Mouse (Mus musculus): ENCODE measurements around the gene Vti1a. TPM values are rescaled to one million over a fixed set of nuclear protein-coding genes. Genes with fewer than 3 reads are reported as not detected.
A peak's percentile ranks its signal among the peaks of the same experiment; 100 is the strongest.

Vti1a gene
- polyA plus RNA-seq, 1 experiment from 2014 or later: 24.2 TPM

GRCm38 (mm10) chr19:55507748-55508147 lies 191.7 kb downstream of the Vti1a start:
- 54% methylated on average over 16 of the region's 16 CpGs for WGBS

DNA sequence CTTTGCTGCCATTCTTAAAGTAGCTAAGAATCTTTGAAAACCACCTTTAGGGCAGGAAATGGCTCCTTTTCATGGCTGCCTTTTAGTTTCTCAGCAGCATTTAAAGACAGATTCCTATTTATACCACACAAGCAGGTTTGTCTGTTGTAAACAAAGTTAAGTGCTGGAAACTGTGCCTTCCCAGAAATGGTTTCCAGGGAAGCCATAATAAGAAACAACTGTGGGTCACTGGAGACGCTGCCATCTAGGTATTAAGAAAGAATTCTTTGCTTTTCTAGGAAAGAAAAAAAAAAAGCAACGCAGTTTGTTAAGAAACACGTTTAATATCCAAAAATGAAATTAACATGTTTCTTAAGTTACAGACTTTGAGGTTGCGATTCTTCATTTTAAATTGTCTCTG lies 192.1 kb downstream of the Vti1a start:
- WGBS: 59% methylated on average over 4 of the region's 4 CpGs
- DNase-seq (ENCODE audit: low spot score) (no peak), ATAC-seq (ENCODE audit: insufficient number of reproducible peaks, low FRiP score, low TSS enrichment, low read depth) (no peak)
- Histone ChIP-seq H3K9me3 (ENCODE audit: control insufficient read depth, low read length) (no peaks in the 10 kb centered on the region), H3K27ac (replicated peaks; ENCODE audit: low read depth, low read length) (peak overlapping the region; percentile 48; the same call in 1 of the 2 replicates), H3K36me3 (ENCODE audit: control insufficient read depth, insufficient read depth, low read length) (no peaks in the 10 kb centered on the region), H3K27me3 (ENCODE audit: control insufficient read depth, insufficient read depth, low read length) (no peaks in the 10 kb centered on the region), H3K9ac (ENCODE audit: low read length) (no peak overlapping the region), H3K4me3 (ENCODE audit: low read depth, low read length) (no peak overlapping the region), H3K4me2 (ENCODE audit: low read depth, severe bottlenecking) (no peak overlapping the region), H3K4me1 (ENCODE audit: control insufficient read depth, insufficient read depth, low read length) (peaks cover 12% of the 10 kb centered on the region)

More at GRCm38 (mm10) chr19:55507748-55508147, 191.7 kb downstream of the Vti1a start:
- no peak for DNase-seq (ENCODE audit: low spot score)
- no peak overlapping the region for H3K4me2 ChIP-seq (ENCODE audit: low read depth, severe bottlenecking)
- H3K27ac ChIP-seq (replicated peaks; ENCODE audit: low read depth, low read length): peak overlapping the region; percentile 48; the same call in 1 of the 2 replicates
- H3K36me3 ChIP-seq (ENCODE audit: control insufficient read depth, insufficient read depth, low read length): no peaks in the 10 kb centered on the region
- H3K4me1 ChIP-seq (ENCODE audit: control insufficient read depth, insufficient read depth, low read length): peaks cover 12% of the 10 kb centered on the region
- H3K27me3 ChIP-seq (ENCODE audit: control insufficient read depth, insufficient read depth, low read length): no peaks in the 10 kb centered on the region
- H3K9me3 ChIP-seq (ENCODE audit: control insufficient read depth, low read length): no peaks in the 10 kb centered on the region
- ATAC-seq (ENCODE audit: insufficient number of reproducible peaks, low FRiP score, low TSS enrichment, low read depth): no peak
- H3K4me3 ChIP-seq (ENCODE audit: low read depth, low read length): no peak overlapping the region
- no peak overlapping the region for H3K9ac ChIP-seq (ENCODE audit: low read length)

GRCm38 (mm10) chr19:55508965-55509364 lies 192.9 kb downstream of the Vti1a start:
- Histone ChIP-seq H3K36me3 (ENCODE audit: control insufficient read depth, insufficient read depth, low read length) (no peaks in the 10 kb centered on the region), H3K27ac (replicated peaks; ENCODE audit: low read depth, low read length) (no peak overlapping the region), H3K4me3 (ENCODE audit: low read depth, low read length) (no peak overlapping the region), H3K27me3 (ENCODE audit: control insufficient read depth, insufficient read depth, low read length) (no peaks in the 10 kb centered on the region), H3K4me2 (ENCODE audit: low read depth, severe bottlenecking) (no peak overlapping the region), H3K4me1 (ENCODE audit: control insufficient read depth, insufficient read depth, low read length) (peaks cover 12% of the 10 kb centered on the region), H3K9ac (ENCODE audit: low read length) (no peak overlapping the region), H3K9me3 (ENCODE audit: control insufficient read depth, low read length) (no peaks in the 10 kb centered on the region)
- no peak for DNase-seq (ENCODE audit: low spot score)
- no peak for ATAC-seq (ENCODE audit: insufficient number of reproducible peaks, low FRiP score, low TSS enrichment, low read depth)
- WGBS: 44% methylated on average over 5 of the region's 5 CpGs

GRCm38 (mm10) chr19:55509618-55510017 lies 193.5 kb downstream of the Vti1a start:
- Histone ChIP-seq H3K27ac (replicated peaks; ENCODE audit: low read depth, low read length) (no peak overlapping the region), H3K4me3 (ENCODE audit: low read depth, low read length) (no peak overlapping the region), H3K4me2 (ENCODE audit: low read depth, severe bottlenecking) (no peak overlapping the region), H3K27me3 (ENCODE audit: control insufficient read depth, insufficient read depth, low read length) (no peaks in the 10 kb centered on the region), H3K9ac (ENCODE audit: low read length) (no peak overlapping the region), H3K4me1 (ENCODE audit: control insufficient read depth, insufficient read depth, low read length) (peaks cover 12% of the 10 kb centered on the region), H3K9me3 (ENCODE audit: control insufficient read depth, low read length) (no peaks in the 10 kb centered on the region), H3K36me3 (ENCODE audit: control insufficient read depth, insufficient read depth, low read length) (no peaks in the 10 kb centered on the region)
- 97% methylated on average over 8 of the region's 8 CpGs for WGBS
- DNase-seq (ENCODE audit: low spot score) (no peak), ATAC-seq (ENCODE audit: insufficient number of reproducible peaks, low FRiP score, low TSS enrichment, low read depth) (no peak)

- DNase-seq (ENCODE audit: low spot score): no peak
- Histone ChIP-seq H3K4me1 (ENCODE audit: control insufficient read depth, insufficient read depth, low read length) (peaks cover 5% of the 10 kb centered on the region; the same call in 1 of the 2 replicates), H3K9me3 (ENCODE audit: control insufficient read depth, low read length) (no peaks in the 10 kb centered on the region), H3K9ac (ENCODE audit: low read length) (no peak overlapping the region), H3K27me3 (ENCODE audit: control insufficient read depth, insufficient read depth, low read length) (no peaks in the 10 kb centered on the region), H3K36me3 (ENCODE audit: control insufficient read depth, insufficient read depth, low read length) (no peaks in the 10 kb centered on the region), H3K27ac (replicated peaks; ENCODE audit: low read depth, low read length) (no peak overlapping the region), H3K4me2 (ENCODE audit: low read depth, severe bottlenecking) (no peak overlapping the region), H3K4me3 (ENCODE audit: low read depth, low read length) (no peak overlapping the region)
- WGBS: 80% methylated on average over 4 of the region's 4 CpGs
- ATAC-seq (ENCODE audit: insufficient number of reproducible peaks, low FRiP score, low TSS enrichment, low read depth): no peak
Measured at GRCm38 (mm10) chr19:55513941-55514340, 197.8 kb downstream of the Vti1a start.

DNA sequence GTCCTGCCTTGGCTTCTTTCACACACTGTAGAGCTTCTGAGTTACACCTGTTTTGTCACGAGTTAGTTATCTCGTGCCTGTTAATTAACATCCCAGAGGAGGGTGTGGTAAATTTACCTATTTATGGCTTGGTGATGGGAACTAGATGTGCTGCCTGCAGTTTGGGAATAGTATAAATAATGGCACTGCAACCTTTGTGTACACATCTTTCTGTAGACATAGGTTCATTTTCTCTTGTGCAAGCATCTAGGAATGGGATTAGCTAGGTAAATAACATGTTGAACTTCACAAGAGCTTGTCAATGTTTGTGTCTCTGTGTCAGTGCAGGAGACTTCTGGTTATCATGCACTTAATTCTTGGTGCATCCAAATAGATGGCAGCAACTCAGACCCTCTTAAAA lies 204.1 kb downstream of the Vti1a start:
- ATAC-seq (ENCODE audit: insufficient number of reproducible peaks, low FRiP score, low TSS enrichment, low read depth) (no peak), DNase-seq (ENCODE audit: low spot score) (no peak)
- no peak overlapping the region for H3K27ac ChIP-seq (replicated peaks; ENCODE audit: low read depth, low read length)
- no peaks in the 10 kb centered on the region for H3K36me3 ChIP-seq (ENCODE audit: control insufficient read depth, insufficient read depth, low read length)
- H3K4me3 ChIP-seq (ENCODE audit: low read depth, low read length): no peak overlapping the region
- WGBS: 67% methylated on average over 2 of the region's 2 CpGs
- no peaks in the 10 kb centered on the region for H3K9me3 ChIP-seq (ENCODE audit: control insufficient read depth, low read length)
- H3K9ac ChIP-seq (ENCODE audit: low read length): no peak overlapping the region
- H3K4me2 ChIP-seq (ENCODE audit: low read depth, severe bottlenecking): no peak overlapping the region
- H3K4me1 ChIP-seq (ENCODE audit: control insufficient read depth, insufficient read depth, low read length): peaks cover 21% of the 10 kb centered on the region
- no peaks in the 10 kb centered on the region for H3K27me3 ChIP-seq (ENCODE audit: control insufficient read depth, insufficient read depth, low read length)

- no peak for DNase-seq (ENCODE audit: low spot score)
- Histone ChIP-seq H3K4me3 (ENCODE audit: low read depth, low read length) (no peak overlapping the region), H3K4me1 (ENCODE audit: control insufficient read depth, insufficient read depth, low read length) (peaks cover 29% of the 10 kb centered on the region), H3K9me3 (ENCODE audit: control insufficient read depth, low read length) (no peaks in the 10 kb centered on the region), H3K27me3 (ENCODE audit: control insufficient read depth, insufficient read depth, low read length) (no peaks in the 10 kb centered on the region), H3K27ac (replicated peaks; ENCODE audit: low read depth, low read length) (no peak overlapping the region), H3K4me2 (ENCODE audit: low read depth, severe bottlenecking) (no peak overlapping the region), H3K9ac (ENCODE audit: low read length) (no peak overlapping the region), H3K36me3 (ENCODE audit: control insufficient read depth, insufficient read depth, low read length) (no peaks in the 10 kb centered on the region)
- WGBS: 71% methylated on average over 9 of the region's 9 CpGs
- ATAC-seq (ENCODE audit: insufficient number of reproducible peaks, low FRiP score, low TSS enrichment, low read depth): no peak
Measured at GRCm38 (mm10) chr19:55523340-55523739, 207.2 kb downstream of the Vti1a start.

DNA sequence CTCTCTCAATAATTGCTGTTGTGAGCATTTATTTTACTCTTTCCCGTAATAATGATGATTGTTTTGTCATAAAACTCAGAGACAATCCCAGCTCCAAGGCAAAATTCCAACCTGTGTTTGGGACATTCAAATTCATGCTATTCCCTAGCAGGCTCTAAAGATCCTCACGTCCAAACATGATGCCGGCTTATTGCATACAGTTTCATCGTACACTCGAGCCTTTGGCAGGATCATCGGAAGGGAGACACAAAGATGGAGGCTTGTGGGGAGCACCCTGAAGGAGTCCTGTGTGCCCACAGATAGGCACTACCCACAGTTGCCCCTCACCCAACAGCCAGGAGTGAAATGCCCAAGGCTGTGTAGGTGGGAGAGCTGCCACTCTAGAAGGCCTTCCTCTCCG lies 208.3 kb downstream of the Vti1a start:
- Histone ChIP-seq H3K27me3 (ENCODE audit: control insufficient read depth, insufficient read depth, low read length) (no peaks in the 10 kb centered on the region), H3K9me3 (ENCODE audit: control insufficient read depth, low read length) (no peaks in the 10 kb centered on the region), H3K4me3 (ENCODE audit: low read depth, low read length) (no peak overlapping the region), H3K4me2 (ENCODE audit: low read depth, severe bottlenecking) (no peak overlapping the region), H3K36me3 (ENCODE audit: control insufficient read depth, insufficient read depth, low read length) (no peaks in the 10 kb centered on the region), H3K9ac (ENCODE audit: low read length) (no peak overlapping the region), H3K4me1 (ENCODE audit: control insufficient read depth, insufficient read depth, low read length) (peaks cover 29% of the 10 kb centered on the region), H3K27ac (replicated peaks; ENCODE audit: low read depth, low read length) (no peak overlapping the region)
- WGBS: 90% methylated on average over 7 of the region's 7 CpGs
- DNase-seq (ENCODE audit: low spot score): no peak
- ATAC-seq (ENCODE audit: insufficient number of reproducible peaks, low FRiP score, low TSS enrichment, low read depth): no peak

GRCm38 (mm10) chr19:55525056-55525455 lies 209.0 kb downstream of the Vti1a start:
- 45% methylated on average over 3 of the region's 3 CpGs for WGBS
- Histone ChIP-seq H3K4me2 (ENCODE audit: low read depth, severe bottlenecking) (no peak overlapping the region), H3K27ac (replicated peaks; ENCODE audit: low read depth, low read length) (peak overlapping the region; percentile 63; the same call in 1 of the 2 replicates), H3K36me3 (ENCODE audit: control insufficient read depth, insufficient read depth, low read length) (no peaks in the 10 kb centered on the region), H3K9me3 (ENCODE audit: control insufficient read depth, low read length) (no peaks in the 10 kb centered on the region), H3K9ac (ENCODE audit: low read length) (no peak overlapping the region), H3K4me3 (ENCODE audit: low read depth, low read length) (no peak overlapping the region), H3K4me1 (ENCODE audit: control insufficient read depth, insufficient read depth, low read length) (peaks cover 29% of the 10 kb centered on the region), H3K27me3 (ENCODE audit: control insufficient read depth, insufficient read depth, low read length) (no peaks in the 10 kb centered on the region)
- DNase-seq (ENCODE audit: low spot score) (peak; percentile 58), ATAC-seq (ENCODE audit: insufficient number of reproducible peaks, low FRiP score, low TSS enrichment, low read depth) (no peak)
